Mouse (Mus musculus) right cerebral cortex, postnatal 10 days (tissue): ENCODE results near the gene Zfp710.
A peak's percentile ranks its signal among the peaks of the same experiment; 100 is the strongest.

ENCODE experiments used
- DNase-seq, 2 experiments: peaks; one replicate each; pipeline ENCODE4 v3.0.0; 2021; ENCODE audit warnings: low spot score in 2 of 2

Gene Zfp710

DNA sequence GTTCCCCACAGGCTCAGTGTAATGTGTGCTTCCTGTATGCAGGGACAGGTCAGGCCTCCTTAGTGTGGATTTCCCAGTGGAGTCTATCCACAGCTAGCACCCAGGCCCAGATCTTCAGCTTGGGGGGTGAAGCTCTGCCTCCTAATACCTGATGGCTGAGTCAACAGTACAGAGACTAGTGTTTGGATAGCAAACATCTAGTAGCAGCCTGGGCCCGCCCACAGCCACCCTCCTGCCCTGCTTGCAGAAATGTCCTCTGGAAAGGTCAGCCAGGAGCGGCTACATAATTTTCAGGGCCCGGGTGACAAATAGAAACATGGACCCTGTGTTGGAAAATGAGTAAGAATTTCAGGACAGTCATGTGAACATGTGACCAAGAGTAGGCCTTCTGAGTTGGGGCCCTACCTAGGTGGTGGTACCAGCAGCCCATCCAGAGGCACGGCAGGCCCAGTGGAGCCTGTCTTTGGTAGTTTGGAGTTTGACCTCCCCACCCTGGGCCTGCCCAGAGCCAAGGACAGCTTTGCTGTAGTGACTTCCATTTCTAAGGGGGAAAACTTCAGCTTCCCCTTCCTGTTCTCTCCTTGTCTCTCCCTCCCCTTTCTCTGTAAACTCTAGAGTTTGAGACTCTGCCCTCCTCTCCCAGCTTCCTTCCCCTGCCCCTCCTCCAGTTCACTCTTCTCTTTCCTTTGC lies 32.5 kb downstream of the Zfp710 start:
- DNase-seq, result no peak

DNA sequence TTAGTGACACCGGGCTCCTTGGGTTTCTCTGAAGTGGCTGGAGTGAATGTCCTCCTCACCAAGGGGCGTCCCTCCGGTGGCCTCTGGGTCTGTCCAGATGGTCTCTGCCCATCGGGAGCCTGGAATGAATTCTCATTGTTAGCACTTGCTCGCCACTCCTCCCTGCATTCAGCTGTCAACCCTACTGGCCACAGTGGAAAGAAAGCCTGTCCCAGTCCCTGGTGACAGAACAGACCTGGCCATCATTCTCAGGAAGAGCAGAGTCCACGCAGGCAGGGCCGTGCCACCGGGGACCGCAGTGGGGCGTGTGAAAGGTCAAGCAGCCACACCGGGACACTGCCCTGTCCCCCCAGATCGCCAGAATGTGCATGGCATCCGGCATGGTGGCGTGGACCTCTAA lies 33.2 kb downstream of the Zfp710 start:
- no peak for DNase-seq

DNA sequence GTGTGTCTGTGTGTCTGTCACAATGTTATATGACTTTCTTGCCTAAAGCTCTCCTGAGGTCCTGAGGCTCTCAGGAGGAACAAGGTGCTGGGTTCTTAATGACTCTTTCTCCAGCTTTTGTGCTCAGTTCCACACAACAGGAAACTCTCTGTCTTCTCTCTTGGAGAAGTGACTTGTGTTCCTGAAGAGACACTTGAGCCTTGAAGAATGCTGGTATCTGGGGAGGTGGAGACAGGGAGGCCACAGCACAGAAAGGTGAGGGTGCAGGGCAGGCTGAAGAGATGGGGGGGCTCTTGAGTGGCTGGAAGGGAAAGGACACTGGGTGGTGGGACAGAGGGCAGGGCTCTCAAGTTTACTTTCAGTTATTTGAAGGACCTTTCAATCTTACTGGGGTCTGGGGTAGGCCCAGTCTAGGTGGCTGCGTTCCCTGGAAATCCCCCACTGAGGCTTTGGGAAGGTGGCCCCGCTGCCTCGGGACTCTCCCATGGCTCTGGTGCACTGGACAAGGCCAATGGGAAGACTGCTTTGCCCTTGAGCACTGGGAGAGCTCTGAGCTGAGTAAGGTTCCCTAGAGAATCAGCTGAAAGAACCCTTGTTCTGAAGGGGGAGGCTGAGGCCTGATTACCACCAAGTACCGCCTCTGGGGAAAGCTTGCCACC lies 33.9 kb downstream of the Zfp710 start:
- no peak for DNase-seq

DNA sequence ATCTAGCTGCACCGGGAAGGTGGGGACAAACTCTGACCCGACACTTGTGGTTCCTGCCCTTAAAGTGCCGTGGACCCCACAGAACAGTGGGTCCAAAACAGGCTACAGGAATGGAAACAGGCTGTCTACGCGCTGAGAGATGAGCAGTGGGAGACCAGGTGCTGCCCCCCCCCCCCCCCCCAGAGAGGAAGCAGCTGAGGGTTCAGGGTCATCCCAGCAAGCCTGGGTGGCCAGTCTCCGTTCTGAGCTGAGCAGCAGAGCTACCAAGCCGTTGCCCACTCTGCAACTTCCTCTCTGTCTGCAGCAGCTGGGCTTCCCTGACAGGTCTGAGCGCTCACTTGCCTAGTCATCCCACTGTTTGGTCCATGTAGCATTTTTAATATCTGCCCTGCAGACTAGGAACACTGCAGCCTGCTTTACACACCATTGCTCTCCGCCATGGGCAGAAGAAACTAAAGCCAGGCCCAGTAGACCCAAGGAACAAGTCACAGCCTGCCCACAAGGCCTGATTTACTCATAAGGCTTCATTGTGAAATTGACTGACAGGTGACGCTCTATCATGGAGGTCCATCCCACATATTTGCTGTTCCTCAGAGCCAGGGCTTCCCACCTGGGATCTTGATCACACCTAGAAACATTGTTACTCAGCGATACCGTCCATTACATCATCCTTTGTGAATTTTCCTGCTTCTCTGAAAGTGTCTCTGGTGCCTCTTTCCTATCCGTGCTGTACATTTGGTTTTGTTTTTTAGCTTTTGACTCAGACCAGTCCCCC lies 34.6 kb downstream of the Zfp710 start:
- DNase-seq, result no peak

DNA sequence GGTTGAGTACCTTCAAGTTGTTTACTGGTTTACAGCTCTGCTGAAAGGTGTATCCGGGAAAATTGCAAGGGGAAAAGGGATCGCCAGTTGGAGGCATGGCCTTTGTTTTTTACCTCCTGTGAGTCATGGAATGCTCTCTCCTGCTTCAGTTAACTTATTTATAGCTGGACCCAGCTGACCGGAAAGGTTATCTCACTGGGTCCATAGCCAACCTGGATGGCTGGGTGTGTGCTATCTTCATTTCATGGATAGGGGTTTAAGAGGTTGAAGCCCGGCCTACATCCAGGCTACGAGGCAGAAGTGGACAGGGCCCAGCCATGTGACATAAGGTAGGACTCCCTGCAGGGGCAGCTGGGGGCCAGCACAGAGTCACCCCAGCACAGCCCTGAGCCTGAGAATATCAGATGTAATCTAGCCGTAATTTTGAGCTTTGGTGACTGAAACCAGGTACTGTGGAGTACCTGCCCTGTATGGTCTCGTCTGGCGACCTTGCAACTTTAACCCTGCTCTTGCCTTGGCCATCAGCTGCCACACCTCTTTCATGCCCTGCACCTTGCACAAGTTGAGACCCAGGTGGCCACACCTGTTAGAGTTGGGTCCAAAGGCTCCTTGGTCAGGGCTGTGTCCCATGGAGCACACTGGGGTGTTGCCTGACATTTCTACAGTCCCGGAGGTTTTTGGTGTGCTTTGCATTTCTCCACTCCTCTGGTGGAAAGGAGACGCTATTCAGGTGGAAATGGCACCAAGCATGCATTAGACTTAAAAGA lies 35.6 kb downstream of the Zfp710 start:
- DNase-seq, result no peak

DNA sequence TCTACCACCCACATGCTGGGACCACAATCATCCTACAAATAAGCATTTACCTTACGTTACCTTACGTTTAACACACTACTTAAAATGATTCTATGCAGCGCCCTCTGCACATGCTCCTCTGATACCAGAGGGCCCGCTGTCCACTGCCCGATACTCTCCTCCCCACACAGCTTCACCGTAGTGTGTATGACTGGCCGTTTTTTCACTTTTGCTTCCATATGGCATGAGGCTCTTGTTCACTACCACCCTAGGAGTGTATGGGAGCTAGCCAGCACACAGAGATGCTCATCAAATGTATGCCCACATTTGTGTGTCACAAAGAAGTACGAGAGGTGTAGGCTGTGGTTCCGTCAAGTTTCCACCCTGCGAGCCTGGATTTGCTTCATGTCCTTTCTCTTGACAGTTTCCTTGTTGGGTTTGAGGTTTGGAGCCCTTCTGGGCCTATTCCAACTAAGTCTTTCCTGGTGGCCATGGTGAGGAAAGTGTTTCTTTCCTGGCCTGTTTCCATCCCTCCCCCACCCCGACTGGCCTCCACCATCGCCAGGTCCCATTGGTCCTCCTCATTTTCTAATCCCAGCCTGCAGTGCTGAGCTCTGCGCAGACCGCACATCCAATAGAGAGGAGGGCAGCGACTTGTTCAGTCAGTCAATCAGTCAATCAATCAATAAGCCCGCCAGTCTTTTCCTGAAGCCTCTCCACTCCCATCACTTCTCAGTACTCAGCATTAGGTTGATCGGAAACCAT lies 37.6 kb downstream of the Zfp710 start:
- DNase-seq, result no peak

DNA sequence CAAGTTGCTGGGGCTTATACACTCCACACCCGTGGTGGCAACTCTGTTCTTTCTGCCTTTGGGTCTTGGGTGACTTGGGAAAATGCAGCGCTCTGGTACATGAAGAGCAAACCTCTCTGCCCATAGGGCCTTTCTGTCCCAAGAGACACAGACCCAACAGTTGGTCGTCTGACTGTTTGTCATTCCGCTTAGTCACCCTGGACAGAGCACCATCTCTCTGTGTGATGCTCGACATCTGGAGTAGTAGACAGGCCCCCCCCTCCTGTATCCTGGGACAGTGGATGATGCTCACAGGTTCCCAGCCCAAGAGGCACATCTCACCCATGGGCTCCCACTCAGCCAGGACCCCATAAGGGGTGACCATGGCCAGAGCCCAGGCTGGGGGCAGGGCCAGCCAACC lies 38.6 kb downstream of the Zfp710 start:
- no peak for DNase-seq

DNA sequence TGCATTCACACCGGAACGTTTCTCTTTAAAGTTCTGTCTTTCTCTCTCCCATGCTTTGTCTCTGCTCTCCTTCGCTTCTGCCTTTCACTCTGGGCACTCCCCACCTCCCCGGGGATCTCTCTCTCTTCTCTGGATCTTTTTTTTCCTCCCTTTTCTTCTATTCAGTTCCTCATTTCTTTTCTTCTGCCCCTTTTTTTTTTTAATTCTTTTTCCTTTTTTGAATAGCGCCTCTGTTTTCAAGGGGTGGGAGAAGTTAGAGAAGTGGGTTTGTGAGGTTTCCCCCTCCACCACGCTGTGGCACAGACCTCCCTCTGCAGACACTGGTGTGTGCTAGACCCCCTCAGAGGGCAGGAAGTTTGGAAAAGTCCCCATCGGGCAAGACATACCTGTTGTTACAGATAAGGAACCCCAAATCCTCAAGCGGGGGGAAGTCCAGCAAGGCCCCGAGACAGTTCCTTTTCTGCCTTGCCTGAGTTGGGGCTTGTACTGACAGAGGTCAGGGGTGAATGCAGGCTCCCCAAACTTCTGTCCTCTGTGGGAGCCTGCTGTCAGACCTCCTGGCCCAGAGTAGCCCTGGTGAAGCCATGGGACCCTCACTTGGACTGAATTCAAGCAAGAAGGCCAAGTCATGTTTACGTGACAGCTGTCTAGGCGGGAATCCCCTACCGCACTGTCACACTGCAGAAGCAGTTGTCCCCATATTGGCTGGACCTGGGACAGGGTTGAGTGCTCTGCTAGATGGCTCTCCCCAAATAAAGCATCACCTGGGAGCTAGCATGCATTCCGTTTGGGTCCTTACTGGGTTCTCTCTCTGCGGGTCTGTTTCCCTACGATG lies 39.5 kb downstream of the Zfp710 start:
- DNase-seq, result no peak

DNA sequence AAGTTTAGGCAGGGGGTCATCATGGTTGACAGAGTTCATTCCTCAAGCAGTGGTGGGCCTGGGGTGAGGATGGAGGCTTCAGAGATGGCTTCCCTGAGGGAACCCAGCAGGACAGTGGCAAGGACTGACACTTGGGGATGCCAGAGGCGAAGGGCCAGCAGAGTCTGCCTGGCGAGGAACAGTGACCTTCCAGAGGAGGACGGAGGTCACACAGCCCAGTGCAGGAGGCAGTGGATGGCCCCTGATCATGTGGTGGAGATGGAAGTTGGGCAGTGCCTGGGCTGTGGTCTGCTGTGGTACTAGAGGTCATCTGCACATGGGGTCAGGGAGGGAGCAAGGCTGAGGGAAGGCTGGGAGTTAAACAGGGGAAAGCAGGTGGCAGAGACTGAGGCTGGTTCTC lies 40.6 kb downstream of the Zfp710 start:
- no peak for DNase-seq

DNA sequence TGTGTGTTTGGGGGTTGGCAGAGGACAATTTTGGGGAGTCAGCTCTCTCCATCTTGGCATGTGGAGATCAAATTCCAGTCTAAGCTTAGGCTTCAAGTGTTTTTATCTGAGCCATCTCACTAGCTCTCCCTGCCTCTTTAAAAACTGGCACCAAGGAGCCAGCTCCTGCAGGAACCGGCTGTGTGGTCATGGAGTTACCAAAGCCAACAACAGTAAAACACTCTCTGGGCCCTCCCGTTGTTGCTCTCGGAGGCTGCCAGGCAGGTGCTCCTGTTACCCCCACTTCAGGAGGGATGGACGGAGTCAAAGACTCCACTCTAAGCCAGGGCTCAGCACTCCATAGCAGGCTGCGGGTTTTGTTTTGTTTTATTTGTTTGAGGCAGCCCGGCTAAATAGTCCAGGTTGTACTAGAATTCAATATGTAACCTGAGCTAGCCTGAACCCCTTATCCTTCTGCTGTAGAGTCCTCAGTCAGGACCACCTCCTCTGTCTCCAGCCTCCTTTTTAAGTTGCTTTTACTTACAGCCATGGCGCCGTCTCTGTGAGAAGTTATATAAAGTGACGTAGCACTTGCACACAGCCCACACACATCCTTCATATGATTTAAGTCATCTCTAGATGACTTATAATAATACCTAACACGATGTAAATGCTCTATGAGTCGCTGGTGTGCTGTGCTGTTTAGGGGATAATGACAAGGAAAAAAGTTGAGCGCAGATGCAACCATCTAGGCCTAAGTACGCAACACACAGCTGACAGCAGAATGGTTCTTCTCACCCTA lies 42.3 kb downstream of the Zfp710 start:
- no peak for DNase-seq

DNA sequence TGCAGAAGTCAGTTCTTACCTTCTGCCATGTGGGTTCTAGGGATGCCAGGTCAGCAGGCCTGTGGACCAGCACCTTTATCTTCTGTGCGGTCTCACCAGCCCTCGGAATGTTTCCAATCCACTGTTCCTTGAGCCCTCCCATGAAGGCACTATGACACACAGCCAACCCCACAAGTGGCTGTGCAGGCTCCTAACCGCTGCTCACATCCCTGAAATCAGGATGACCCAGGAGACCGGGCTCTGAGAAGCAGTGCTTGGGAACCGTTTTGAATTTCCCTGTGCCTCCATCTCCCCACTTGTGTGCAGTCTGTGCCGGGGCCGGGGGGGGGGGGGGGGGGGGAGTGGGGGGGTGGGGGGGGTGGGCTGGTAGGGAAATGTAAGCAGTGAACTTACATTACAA lies 43.7 kb downstream of the Zfp710 start:
- no peak for DNase-seq

DNA sequence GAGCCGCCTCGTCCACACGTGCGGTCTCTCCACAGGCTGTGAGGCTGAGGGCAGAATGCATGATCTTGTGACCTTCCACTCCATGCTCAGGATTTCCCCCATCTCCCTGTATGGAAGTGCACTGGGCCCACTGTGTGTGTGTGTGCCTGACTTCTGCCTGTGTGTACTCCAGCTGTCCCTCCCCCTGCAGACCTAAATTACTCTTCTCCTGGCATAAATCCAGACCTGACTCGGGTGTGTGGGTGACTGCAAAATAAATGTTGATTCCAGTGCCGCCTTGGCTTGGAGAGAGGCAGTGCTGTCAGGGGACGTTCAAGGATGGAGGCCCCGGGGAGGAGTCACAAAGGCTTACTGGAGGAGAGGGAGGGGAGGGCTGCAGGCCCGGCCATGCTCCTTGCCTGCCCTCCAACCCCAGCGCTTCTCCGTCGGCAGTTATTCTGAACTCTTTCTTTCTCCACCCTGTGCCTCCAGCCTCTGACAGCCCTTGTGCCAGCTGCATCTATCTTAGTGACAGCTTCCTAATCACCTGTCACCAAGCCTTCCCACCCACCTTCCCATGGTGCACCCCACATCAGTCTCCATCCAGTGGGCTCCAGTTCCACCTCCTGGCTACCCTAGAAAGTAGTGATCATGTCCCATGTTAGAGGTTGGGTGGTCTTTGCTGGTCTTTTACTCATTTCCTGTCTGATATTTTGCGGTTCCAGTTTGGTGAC lies 45.2 kb downstream of the Zfp710 start:
- peak; percentile 63 to 79 for DNase-seq

DNA sequence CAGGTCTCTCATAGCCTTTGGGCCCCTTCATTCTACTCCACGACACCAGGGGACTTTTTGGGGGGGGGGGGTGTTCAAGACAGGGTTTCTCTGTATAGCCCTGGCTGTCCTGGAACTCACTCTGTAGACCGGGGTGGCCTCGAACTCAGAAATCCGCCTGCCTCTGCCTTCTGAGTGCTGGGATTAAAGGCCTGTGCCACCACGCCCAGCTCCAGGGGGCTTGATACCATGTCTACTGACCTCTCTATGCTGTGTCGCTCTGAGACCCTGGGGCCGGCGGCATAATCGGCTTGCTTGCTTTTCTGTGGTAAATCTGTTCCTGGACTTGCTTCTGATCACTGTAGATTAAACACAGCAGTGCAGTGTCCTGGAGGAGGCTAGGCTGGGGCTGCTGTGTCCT lies 46.6 kb downstream of the Zfp710 start:
- no peak for DNase-seq

DNA sequence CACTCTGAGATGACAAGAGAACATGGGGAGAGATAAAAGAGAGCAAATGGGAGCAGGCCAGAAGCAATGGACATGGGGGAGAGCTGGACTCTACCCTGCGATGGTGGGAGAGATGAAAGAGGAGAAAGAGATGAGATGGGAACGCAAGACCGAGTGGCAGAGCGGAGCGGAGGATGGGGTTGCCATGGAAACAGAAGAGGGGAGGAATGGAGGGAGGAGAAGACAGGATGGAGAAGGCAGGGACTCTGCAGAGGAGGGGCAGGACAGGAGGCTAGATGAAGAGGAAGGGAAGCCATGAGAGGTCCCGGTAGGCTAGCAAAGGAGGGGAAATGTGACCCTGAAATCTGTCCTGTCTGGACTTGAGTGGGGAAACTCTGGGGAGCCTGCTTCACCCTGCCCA lies 47.7 kb downstream of the Zfp710 start:
- peak; percentile 81 to 86 for DNase-seq

DNA sequence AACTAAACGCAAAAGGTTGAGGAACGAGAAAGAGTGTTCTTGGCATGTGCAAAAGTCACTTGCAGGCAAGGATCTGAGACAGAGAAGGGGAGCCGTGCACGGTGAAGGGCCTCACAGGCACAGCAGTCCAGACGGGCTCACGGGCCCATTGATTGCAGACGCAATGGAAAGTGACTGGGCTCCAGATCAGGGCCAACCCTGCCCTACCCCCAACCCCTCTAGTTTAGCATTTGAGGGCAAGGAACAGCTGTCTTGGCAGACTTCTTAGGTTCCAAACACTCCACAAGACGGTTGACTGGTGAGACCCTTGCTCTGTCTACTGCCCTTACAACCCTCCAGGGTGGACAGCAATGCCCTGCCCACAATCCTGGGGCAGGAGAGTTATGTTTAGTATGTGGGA lies 48.9 kb downstream of the Zfp710 start:
- peak in 1 of 2 experiments; percentile 28 for DNase-seq

DNA sequence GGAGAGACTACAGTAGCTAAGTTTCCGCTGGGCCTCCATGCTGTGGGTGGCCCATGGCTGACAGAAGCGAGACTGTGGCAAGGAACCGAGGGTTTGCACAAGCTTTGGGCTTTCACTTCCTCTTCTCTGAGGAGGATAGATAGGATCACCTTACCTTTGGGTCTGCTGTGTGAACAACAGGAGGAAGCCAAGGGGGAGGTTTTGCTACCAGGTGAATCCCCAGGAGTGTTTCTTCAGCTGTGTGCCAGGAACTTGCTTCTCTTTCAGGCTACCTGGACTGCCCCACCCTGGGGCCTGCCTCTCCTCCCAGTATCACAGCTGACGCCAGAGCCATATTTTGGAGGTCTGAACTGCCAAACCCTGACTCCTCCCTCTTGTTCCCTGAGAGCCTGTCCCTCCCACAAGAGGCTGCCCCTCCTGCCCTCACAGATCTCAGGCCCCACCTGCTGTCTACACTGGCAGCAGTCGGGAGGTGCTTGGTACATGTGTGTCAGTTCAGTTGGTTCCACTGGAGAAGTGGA lies 50.4 kb downstream of the Zfp710 start:
- peak in 1 of 2 experiments; percentile 40 for DNase-seq

DNA sequence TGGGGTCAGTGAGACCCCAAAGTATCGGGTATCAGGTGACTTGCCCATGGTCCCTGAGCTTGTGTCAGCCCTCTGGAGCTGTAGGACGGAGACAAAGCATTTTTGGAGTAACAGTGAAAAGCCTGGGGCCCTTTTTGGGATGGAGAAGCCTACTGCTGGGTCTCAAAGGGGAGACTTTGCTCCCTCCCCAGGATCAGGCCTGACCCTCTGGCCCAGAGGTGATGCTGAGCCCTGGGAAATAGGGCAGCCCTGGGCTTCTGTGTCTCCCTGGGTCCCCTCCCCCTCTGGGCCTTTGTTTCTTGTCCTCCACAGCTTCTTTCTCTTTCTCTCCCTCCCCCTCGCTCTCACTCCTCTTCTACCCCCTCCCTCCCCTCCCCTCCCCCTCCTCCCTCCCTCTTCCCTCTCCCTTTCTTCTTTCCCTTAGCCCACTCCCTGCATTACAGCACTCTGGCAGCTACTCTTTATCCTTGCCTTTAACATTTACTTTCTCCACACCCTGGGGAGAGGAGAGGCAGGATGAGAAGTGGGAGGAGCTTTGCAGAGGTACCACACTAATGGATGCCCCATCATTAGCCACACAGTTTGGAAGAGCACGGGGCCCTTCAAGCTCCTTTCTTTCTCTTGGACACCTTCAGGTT lies 51.5 kb downstream of the Zfp710 start:
- DNase-seq, result no peak

DNA sequence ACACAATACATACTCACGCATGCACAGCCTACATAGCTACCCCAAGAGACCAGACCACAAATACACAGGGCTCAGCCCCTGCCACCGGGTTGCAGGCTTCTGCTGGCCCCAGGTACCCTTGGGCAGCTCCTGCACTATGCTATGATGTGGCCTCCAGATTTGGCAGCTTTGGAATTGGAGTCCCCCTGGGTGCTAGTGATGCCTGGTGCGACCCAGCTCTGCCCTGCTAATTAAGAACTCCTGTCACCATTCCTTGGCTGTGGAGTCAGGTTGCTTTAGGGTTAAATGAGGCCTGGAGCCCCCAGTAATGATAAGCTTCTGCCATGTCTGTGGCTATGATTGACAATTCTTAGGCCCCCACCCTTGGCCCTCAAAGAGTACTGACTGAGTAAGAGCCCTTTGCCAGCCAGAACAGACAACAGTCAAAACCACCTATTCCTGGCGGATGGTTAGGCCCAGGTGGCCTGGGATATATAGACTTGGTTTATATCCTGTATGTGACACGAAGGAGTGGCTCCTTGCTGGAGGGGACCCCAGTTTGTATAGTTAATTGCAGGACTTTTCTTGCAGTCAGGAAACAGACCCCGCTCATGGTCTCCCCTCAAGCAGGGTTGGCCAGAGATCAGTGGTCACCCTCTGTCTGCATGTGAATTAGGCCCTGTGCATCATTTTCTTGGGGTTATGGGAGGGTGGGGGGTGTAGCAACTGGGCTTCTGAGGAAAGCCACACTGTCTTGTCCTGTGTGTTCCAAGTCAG lies 52.5 kb downstream of the Zfp710 start:
- DNase-seq, result no peak
